Mouse (Mus musculus): ENCODE data around the gene Cacna2d3. TPM values are rescaled to one million over a fixed set of nuclear protein-coding genes. Genes with fewer than 3 reads are reported as not detected.
A peak's percentile ranks its signal among the peaks of the same experiment; 100 is the strongest.

Gene Cacna2d3
- polyA plus RNA-seq, 1 experiment from 2014 or later = 35.6 TPM

GRCm38 (mm10) chr14:29111666-29112065 is 610.0 kb downstream of the Cacna2d3 start:
- Histone ChIP-seq H3K9me3 (peaks cover 8% of the 10 kb centered on the region; the same call in 1 of the 2 replicates), H3K27me3 (0 out of 2 replicates have a peak, but pooled peaks cover 2% of the 10 kb centered on the region), H3K4me2 (replicated peaks) (no peak overlapping the region), H3K27ac (no peak overlapping the region), H3K36me3 (peaks cover 3% of the 10 kb centered on the region; the same call in 1 of the 2 replicates), H3K4me3 (replicated peaks) (no peak overlapping the region), H3K4me1 (replicated peaks) (peaks cover 19% of the 10 kb centered on the region), H3K9ac (replicated peaks) (no peak overlapping the region)
- 82% methylated on average over 6 of the region's 6 CpGs for WGBS
- ATAC-seq = no peak

DNA sequence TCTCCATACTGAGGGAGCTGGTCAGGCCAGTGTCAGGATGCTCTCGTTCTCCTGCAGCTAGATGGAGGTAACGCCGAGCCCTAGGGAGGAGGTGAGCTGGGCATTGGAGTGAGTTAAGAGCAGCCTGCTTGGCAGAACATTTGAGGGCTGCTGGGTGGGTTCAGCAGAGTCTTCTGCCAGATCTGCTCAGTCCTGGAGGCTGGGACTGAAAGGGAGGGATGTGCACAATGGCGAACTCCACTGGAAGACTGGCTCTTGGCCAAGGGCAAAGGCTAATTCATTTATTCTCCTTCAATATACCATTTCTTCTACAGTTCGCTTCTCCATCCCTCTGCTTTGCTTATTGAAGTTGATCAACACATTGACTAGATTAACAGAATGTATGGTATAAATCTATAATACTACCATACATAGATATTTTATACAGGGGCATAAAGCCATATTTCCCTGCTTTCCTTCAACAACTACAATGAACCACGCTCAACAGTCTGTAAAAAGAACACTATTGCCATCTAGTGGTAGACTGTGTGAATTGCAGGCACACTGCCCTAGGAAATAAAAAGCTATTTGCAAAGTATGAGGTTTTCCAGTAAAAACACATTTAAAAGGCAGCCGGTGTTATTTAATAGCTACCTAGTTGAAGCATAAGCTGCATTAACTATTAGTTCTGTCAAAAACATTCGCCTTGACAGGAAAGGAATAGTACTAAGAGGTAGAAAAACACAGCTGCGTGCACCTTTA is 611.1 kb downstream of the Cacna2d3 start:
- H3K4me1 ChIP-seq (replicated peaks) = peaks cover 23% of the 10 kb centered on the region
- H3K27ac ChIP-seq = no peak overlapping the region
- no peak for ATAC-seq
- WGBS = 81% methylated on average over 9 of the region's 9 CpGs
- H3K9ac ChIP-seq (replicated peaks) = no peak overlapping the region
- peaks cover 3% of the 10 kb centered on the region; the same call in 1 of the 2 replicates for H3K36me3 ChIP-seq
- H3K4me3 ChIP-seq (replicated peaks) = no peak overlapping the region
- H3K9me3 ChIP-seq = peaks cover 8% of the 10 kb centered on the region; the same call in 1 of the 2 replicates
- no peak overlapping the region for H3K4me2 ChIP-seq (replicated peaks)
- H3K27me3 ChIP-seq = 0 out of 2 replicates have a peak, but pooled peaks cover 2% of the 10 kb centered on the region

GRCm38 (mm10) chr14:29107464-29107863 is 614.2 kb downstream of the Cacna2d3 start:
- WGBS = 91% methylated on average over 5 of the region's 5 CpGs
- Histone ChIP-seq H3K9me3 (peaks cover 8% of the 10 kb centered on the region; the same call in 1 of the 2 replicates), H3K9ac (replicated peaks) (no peak overlapping the region), H3K4me1 (replicated peaks) (peaks cover 16% of the 10 kb centered on the region), H3K4me3 (replicated peaks) (no peak overlapping the region), H3K27me3 (no peaks in the 10 kb centered on the region), H3K27ac (no peak overlapping the region), H3K4me2 (replicated peaks) (no peak overlapping the region), H3K36me3 (peaks cover 3% of the 10 kb centered on the region; the same call in 1 of the 2 replicates)
- no peak for ATAC-seq

DNA sequence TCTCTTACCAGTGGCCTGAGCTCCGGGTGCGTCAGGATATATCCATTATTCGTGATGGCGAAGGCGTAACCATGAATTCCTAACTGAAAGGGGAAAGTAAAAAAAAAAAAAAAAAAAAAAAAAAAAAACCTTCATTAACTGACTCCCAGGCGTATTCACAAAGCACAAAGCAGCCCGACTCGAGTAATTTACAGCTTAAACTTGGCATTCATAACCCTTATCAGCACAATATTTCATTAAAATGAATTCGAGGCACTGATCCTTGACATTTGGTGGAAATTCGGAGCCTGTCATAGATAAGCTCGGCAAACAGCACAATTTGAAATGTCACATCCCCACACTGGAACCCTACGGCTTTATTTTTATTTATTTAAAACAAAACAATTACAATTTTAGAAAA is 623.9 kb downstream of the Cacna2d3 start:
- Histone ChIP-seq H3K27ac (0 out of 2 replicates have a peak overlapping the region, but pooled peaks have one; percentile 67), H3K27me3 (no peaks in the 10 kb centered on the region; the same call in 1 of the 2 replicates), H3K4me3 (replicated peaks) (no peak overlapping the region), H3K4me2 (replicated peaks) (no peak overlapping the region), H3K36me3 (no peaks in the 10 kb centered on the region), H3K9me3 (no peaks in the 10 kb centered on the region), H3K4me1 (replicated peaks) (peaks cover 8% of the 10 kb centered on the region; the same call in 1 of the 2 replicates), H3K9ac (replicated peaks) (no peak overlapping the region)
- no peak for ATAC-seq
- WGBS = 69% methylated on average over 12 of the region's 12 CpGs

DNA sequence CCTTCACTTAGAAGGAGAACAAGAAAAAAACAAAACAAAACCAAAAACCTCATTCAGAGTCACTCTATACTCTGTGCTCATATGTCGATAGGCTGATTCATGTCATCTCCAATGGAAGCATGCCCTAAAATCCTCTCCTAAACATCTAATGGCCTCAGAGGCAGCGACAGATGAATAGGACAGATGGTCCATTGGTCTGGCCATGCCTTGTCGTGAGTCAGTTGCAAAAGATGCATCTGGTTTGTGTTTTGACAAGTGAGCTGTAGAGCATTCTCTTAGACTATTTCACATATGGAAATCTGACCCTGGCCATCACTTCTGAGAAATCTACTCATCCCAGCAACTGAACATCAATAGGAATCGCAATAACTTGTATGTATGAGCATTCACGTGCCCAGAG is 626.2 kb downstream of the Cacna2d3 start:
- H3K4me1 ChIP-seq (replicated peaks) = peaks cover 8% of the 10 kb centered on the region; the same call in 1 of the 2 replicates
- no peak overlapping the region for H3K9ac ChIP-seq (replicated peaks)
- H3K9me3 ChIP-seq = no peaks in the 10 kb centered on the region
- no peak overlapping the region for H3K4me3 ChIP-seq (replicated peaks)
- no peak overlapping the region for H3K27ac ChIP-seq
- H3K36me3 ChIP-seq = no peaks in the 10 kb centered on the region
- peaks cover 16% of the 10 kb centered on the region for H3K27me3 ChIP-seq
- no peak for ATAC-seq
- H3K4me2 ChIP-seq (replicated peaks) = no peak overlapping the region
- WGBS = 92% methylated on average over 5 of the region's 5 CpGs

GRCm38 (mm10) chr14:29090074-29090473 is 631.6 kb downstream of the Cacna2d3 start:
- no peak overlapping the region for H3K4me3 ChIP-seq (replicated peaks)
- H3K27ac ChIP-seq = no peak overlapping the region
- H3K9me3 ChIP-seq = no peaks in the 10 kb centered on the region
- H3K4me1 ChIP-seq (replicated peaks) = peaks cover 4% of the 10 kb centered on the region
- WGBS = 4% methylated on average over 5 of the region's 5 CpGs
- H3K4me2 ChIP-seq (replicated peaks) = no peak overlapping the region
- no peak overlapping the region for H3K9ac ChIP-seq (replicated peaks)
- no peaks in the 10 kb centered on the region for H3K36me3 ChIP-seq
- ATAC-seq = peak; percentile 88
- peaks cover 18% of the 10 kb centered on the region for H3K27me3 ChIP-seq

DNA sequence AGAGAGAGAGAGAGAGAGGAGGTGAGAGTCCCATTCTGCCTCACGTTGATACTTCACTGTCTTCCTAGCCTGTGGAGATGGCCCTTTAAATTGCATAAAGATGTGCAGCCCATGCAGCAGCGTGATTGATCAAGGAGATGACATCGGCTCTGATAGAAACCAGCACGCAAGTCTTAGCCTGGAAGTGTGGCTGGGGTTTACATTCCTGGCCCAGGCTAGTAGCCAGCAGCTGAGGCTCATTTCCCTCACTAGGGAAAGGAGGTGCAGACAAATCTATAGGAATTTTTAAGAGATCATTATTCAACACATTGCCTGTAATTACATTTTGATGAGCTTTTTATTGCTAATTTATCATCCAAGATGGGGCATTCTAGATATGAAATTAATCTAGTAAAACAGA is 635.1 kb downstream of the Cacna2d3 start:
- Histone ChIP-seq H3K4me1 (replicated peaks) (peaks cover 4% of the 10 kb centered on the region), H3K4me2 (replicated peaks) (no peak overlapping the region), H3K36me3 (no peaks in the 10 kb centered on the region), H3K4me3 (replicated peaks) (no peak overlapping the region), H3K27ac (no peak overlapping the region), H3K27me3 (peaks cover 12% of the 10 kb centered on the region), H3K9ac (replicated peaks) (no peak overlapping the region), H3K9me3 (no peaks in the 10 kb centered on the region)
- WGBS = 59% methylated on average over 4 of the region's 4 CpGs
- no peak for ATAC-seq

- Histone ChIP-seq H3K27me3 (peaks cover 4% of the 10 kb centered on the region; the same call in 1 of the 2 replicates), H3K9ac (replicated peaks) (no peak overlapping the region), H3K9me3 (no peaks in the 10 kb centered on the region), H3K36me3 (no peaks in the 10 kb centered on the region), H3K4me1 (replicated peaks) (peaks cover 4% of the 10 kb centered on the region), H3K4me2 (replicated peaks) (no peak overlapping the region), H3K27ac (no peak overlapping the region), H3K4me3 (replicated peaks) (no peak overlapping the region)
- WGBS = 65% methylated on average over 7 of the region's 7 CpGs
- no peak for ATAC-seq
Measured at GRCm38 (mm10) chr14:29085493-29086159, 636.0 kb downstream of the Cacna2d3 start.

DNA sequence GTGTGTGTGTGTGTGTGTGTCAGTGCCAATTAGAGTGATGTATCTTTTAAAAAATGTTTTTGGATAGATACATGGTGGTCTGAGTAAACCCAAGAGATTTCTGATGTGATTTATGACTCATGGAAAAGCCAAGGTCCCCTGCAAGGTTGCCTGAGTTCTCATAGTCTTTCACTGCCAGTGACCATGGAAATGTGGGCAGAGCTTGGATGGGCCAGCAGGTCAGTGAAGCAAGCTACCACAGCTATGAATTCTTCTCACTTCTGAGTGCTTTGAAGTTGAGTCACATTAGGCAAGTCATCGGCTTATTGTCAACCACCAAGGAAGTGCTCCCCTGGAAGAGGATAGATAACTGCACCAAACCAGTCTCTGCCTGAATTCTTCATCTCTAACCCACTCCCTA is 639.5 kb downstream of the Cacna2d3 start:
- H3K27ac ChIP-seq = no peak overlapping the region
- H3K4me2 ChIP-seq (replicated peaks) = no peak overlapping the region
- H3K4me1 ChIP-seq (replicated peaks) = peaks cover 4% of the 10 kb centered on the region
- no peak overlapping the region for H3K4me3 ChIP-seq (replicated peaks)
- no peaks in the 10 kb centered on the region for H3K9me3 ChIP-seq
- no peaks in the 10 kb centered on the region for H3K27me3 ChIP-seq
- no peaks in the 10 kb centered on the region for H3K36me3 ChIP-seq
- no peak for ATAC-seq
- H3K9ac ChIP-seq (replicated peaks) = no peak overlapping the region
- WGBS = 95% methylated on average over 1 of the region's 1 CpGs

DNA sequence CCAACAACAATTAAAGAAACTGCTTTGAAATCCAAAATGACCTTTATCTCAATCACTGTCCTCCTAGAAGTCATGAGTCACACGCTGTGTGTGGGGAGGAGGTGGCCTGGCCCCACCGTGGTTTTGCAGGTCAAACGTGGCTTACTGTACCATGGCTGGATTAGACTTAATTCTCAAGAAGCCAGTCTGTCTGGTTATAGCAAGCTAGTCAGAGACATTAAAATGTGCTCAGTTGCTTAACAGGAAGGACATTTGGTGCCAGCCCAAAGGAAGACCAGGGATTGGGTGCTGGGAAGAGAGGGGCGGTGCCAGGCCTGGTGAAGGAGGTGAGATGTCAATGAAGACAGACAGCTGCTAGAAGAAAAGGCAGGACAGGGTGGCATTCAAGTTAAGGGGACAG is 641.0 kb downstream of the Cacna2d3 start:
- no peak overlapping the region for H3K9ac ChIP-seq (replicated peaks)
- H3K27me3 ChIP-seq = no peaks in the 10 kb centered on the region
- H3K9me3 ChIP-seq = no peaks in the 10 kb centered on the region
- no peak overlapping the region for H3K27ac ChIP-seq
- 86% methylated on average over 4 of the region's 4 CpGs for WGBS
- H3K4me2 ChIP-seq (replicated peaks) = no peak overlapping the region
- H3K36me3 ChIP-seq = no peaks in the 10 kb centered on the region
- ATAC-seq = no peak
- no peak overlapping the region for H3K4me3 ChIP-seq (replicated peaks)
- H3K4me1 ChIP-seq (replicated peaks) = no peaks in the 10 kb centered on the region

DNA sequence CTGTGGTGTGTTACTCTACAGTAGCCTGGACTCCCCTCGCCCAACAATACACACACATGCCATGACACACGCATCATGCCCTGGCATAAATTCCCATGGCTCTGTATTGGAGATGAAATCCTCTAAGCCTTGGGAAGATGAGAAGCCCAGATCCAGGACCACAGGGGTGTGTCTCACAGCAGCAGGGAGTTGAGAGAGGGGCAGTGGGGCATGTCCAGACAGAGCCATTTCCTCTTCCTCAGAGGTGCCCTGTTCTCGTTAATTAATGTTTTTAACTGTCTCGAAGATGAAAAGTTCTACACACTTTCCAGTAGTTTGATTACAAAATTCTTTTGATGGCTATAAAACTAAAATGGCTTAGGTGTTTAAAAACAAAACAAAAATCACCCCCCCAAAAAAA is 641.4 kb downstream of the Cacna2d3 start:
- WGBS = 85% methylated on average over 4 of the region's 4 CpGs
- ATAC-seq = no peak
- Histone ChIP-seq H3K4me1 (replicated peaks) (no peaks in the 10 kb centered on the region), H3K27ac (no peak overlapping the region), H3K4me3 (replicated peaks) (no peak overlapping the region), H3K4me2 (replicated peaks) (no peak overlapping the region), H3K27me3 (no peaks in the 10 kb centered on the region), H3K36me3 (no peaks in the 10 kb centered on the region), H3K9me3 (no peaks in the 10 kb centered on the region), H3K9ac (replicated peaks) (no peak overlapping the region)

DNA sequence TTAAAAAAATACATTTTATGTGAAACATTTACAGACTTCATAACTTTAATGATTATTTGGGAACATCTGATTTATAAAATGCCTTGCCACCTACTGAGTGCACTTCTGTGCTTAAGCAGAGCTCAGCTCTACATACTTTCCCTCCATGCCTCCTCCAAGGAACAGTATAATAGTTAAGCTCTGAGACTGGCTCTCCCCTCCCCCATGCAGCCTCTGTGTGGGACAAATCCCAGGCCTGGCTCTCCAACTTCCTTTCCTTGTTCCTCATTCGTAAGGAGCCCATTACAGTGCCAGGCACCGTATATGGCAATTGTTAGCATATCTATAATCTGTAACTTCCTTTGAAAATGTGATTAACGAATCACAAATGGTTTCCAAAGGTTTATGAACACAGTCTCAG is 644.2 kb downstream of the Cacna2d3 start:
- Histone ChIP-seq H3K9me3 (no peaks in the 10 kb centered on the region), H3K4me3 (replicated peaks) (no peak overlapping the region), H3K36me3 (no peaks in the 10 kb centered on the region), H3K4me2 (replicated peaks) (no peak overlapping the region), H3K9ac (replicated peaks) (no peak overlapping the region), H3K4me1 (replicated peaks) (no peaks in the 10 kb centered on the region), H3K27me3 (no peaks in the 10 kb centered on the region), H3K27ac (no peak overlapping the region)
- no peak for ATAC-seq
- WGBS = 71% methylated on average over 3 of the region's 3 CpGs
